Mouse (Mus musculus): ENCODE measurements at regions not wholly inside any gene's neighbourhood (a gene's known extent, or its start where the extent isn't known, plus 50 kb on each side); places are given as distances from the start of the nearest gene placed in this dataset.

GRCm38 (mm10) chr3:120879409-120879808 is 292.1 kb downstream of the Rwdd3 start:
- TF ChIP-seq EP300 (IDR thresholded peaks at IDR 0.05; ENCODE audit: low read length) (no peak), CTCF (conservative IDR thresholded peaks at IDR 0.05 in 1 of 2, IDR thresholded peaks at IDR 0.05 in 1 of 2; ENCODE audit: low read depth in 2 of 2, low read length in 2 of 2) (no peak), JUND (conservative IDR thresholded peaks at IDR 0.05; ENCODE audit: low read depth, low read length) (no peak), USF2 (conservative IDR thresholded peaks at IDR 0.05; ENCODE audit: low read depth, low read length) (no peak), ETS1 (conservative IDR thresholded peaks at IDR 0.05; ENCODE audit: low read depth, low read length) (no peak), UBTF (IDR thresholded peaks at IDR 0.05; ENCODE audit: low read depth, low read length) (no peak), CHD2 (IDR thresholded peaks at IDR 0.05; ENCODE audit: low read length) (no peak), POLR2A (IDR thresholded peaks at IDR 0.05; ENCODE audit: low read depth, low read length) (no peak), SIN3A (IDR thresholded peaks at IDR 0.05; ENCODE audit: low read length) (no peak)
